Mouse (Mus musculus) kidney, adult 8-10 months (tissue): ENCODE data around the gene Dbndd2.
A peak's percentile ranks its signal among the peaks of the same experiment; 100 is the strongest.

Source experiments
- DNase-seq, 2 experiments: peaks; one replicate each; pipeline ENCODE4 v3.0.0; 2022

Gene Dbndd2

GRCm38 (mm10) chr2:164542598-164542997, 56.7 kb downstream of the Dbndd2 start:
- peak in 1 of 2 experiments; percentile 15 for DNase-seq
